Mouse (Mus musculus) CD4-positive helper T cell, adult 2 months (primary cell): Measurements from ENCODE around the gene Arel1.

Source experiments
- DNase-seq: peaks from one replicate; pipeline ENCODE4 v3.0.0-alpha.2; 2012; ENCODE audit warnings: low read depth, missing footprints, low spot score

Arel1 gene

DNA sequence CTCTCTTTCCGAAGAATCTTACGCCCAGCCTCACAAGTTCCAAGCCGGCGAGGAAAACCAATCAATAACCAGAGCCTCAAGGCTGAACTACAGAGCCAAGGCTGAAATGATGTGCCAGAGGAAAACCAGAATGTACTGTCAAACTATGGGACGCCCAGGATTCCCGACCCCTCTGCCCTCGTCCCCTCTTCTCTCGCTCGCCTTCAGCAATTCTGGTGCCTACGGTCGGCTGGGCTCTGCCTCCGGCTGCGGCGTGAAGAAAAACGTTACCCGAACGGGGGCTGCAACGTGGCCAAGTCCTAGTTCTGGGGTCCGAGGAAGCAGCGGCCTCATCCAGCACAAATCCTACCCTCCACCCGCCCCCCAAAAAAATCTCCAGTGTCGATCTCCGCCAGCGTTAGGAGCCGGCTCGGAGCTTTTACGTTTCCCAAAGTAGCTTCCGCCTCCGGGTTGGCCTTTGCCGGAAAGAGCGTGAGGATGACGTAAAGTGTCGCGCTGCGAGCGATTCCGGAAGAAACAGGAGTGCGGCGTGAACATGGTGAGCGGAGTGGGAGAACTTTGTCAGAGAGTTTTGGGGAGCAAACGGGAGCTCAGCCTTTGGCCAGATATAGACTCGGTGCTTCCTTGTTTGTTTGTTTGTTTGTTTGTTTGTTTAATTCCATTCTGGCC, at the start of gene Arel1, which contains the start of gene Fcf1:
Gene Arel1, minus strand, starts transcription at position 473 of the 669 bp plus-strand sequence.
Gene Fcf1, plus strand, starts transcription at position 470 of the 669 bp plus-strand sequence.
- DNase-seq = peak; percentile 93

DNA sequence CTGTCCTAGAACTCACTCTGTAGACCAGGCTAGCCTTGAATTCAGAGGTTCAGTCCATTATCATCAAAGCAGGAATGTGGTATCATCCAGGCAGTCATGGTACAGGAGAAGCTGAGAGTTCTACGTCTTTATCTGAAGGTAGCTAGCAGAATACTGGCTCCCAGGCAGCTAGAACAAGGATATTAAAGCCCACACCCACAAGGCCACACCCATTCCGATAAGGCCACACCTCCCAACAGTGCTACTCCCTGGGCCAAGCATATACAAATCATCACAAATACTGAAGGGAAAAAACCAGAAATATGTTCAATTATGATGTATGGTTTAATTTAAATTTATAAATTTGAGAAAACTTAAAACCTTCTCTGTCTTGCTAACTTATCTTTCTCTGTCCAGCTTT, 41.5 kb upstream of the Arel1 start:
- no peak for DNase-seq

DNA sequence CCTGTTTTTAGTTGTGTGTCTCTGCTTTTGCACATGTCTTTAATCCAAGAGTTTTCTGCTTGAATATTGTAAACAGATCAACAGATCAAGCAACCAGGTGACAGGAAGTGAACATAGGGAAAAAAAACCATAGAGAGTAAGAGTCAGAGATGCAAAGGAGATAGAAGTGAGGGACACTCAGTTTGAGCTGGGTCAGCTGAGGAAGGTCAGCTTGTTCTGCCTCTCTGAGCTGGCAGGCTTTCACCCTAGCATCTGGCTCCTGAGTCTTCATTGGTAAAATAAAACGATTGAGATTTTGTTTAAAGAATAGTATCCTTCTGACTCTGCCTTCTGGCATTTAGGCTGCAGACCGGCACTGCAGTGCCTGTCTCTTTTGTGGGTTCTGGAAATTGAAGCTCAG, 39.8 kb upstream of the Arel1 start:
- DNase-seq = no peak

DNA sequence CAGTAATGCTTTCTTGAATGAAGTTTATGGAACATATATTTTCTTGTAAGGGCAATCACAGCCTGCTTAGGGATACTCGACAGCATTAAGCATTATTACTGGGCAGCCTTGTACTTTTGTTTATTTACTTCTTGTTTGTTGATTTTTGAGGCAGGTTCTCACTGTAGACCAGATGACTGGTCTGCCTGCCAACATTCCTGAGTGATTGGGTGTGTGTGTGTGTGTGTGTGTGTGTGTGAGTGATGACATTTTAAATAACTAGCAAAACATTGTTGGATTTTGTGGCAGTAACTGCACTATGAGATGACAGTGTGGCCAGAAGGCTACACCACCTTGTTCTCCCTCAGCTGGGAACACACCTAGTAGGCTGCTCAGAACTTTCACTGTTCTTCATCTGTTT, 39.1 kb upstream of the Arel1 start:
- no peak for DNase-seq

DNA sequence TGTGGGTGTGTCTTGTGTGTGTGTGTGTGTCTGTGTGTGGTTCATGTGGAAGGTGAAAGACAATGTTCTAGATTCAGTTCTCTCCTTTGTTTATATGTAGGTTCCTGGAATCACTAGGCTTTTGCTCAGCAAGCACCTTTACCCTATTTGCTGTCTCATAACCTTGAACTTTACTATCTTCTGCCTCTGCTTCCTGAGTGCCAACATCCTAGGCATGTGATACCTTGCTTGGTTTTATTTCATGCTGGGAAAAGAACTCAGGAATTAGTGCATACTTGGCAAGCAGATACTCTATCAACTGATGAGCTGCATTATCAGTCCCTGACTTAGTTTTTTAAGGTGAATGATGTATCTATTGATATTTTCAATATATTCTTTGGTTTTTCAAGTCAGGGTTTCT, 36.3 kb upstream of the Arel1 start:
- no peak for DNase-seq

DNA sequence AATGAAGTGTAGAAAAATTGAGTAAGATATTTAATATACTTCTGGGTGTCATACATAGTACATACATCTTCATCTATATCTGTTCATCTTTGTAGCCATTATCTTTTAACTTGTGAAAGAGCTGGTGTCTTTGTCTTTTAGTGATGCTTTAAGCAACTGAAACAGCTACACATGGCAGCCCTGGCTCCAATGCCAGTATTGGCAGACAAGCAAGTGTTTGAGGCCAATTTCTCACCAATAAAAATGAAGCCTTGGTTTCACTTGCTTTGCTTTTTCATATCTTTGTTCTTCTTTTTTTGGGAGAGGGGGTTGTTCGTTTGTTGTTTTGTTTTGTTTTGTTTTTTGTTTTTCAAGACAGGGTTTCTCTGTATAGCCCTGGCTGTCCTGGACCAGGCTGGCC, 35.5 kb upstream of the Arel1 start:
- DNase-seq = no peak

DNA sequence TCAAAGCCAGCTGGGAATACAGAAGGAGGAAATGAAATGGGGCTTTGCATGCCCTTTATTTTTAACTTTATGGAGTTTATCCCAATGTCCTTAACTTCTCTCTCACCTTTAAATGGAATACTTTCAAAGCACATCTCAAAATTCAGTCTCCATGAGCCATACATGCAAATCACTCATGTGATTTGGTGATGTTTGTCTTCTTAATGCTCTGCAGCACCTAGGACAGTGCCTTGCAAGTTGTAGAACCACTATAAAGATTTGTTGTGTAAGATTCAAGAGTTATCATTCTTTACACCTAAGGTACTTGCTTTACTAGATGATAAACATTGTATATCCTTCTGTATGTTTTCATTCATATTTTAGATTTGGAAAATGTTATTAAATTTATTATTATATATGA, 28.4 kb upstream of the Arel1 start:
- no peak for DNase-seq

DNA sequence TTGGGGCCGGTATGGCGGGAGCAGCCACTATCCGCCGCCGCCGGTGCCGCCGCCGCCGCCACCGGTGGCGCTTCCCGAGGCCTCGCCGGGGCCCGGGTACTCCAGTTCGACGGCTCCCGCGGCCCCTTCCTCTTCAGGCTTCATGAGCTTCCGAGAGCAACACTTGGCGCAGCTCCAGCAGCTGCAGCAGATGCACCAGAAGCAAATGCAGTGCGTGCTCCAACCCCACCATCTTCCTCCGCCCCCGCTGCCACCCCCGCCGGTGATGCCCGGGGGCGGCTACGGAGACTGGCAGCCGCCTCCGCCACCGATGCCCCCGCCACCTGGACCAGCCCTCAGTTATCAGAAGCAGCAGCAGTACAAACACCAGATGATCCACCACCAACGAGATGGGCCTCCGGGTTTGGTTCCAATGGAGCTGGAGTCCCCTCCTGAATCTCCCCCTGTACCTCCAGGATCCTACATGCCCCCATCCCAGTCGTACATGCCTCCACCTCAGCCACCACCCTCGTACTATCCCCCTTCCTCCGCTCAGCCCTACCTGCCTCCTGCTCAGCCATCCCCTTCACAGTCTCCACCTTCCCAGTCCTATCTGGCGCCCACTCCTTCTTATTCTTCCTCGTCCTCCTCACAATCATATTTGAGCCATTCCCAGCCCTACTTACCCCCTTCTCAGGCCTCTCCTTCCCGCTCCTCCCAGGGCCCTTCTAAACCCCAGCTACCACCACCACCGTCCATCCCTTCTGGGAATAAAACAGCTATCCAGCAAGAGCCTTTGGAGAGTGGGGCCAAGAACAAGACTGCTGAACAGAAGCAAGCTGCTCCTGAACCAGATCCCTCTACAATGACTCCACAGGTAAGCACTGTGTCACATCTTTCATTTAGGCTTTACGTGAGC, 26.1 kb upstream of the Arel1 start:
- DNase-seq = no peak

DNA sequence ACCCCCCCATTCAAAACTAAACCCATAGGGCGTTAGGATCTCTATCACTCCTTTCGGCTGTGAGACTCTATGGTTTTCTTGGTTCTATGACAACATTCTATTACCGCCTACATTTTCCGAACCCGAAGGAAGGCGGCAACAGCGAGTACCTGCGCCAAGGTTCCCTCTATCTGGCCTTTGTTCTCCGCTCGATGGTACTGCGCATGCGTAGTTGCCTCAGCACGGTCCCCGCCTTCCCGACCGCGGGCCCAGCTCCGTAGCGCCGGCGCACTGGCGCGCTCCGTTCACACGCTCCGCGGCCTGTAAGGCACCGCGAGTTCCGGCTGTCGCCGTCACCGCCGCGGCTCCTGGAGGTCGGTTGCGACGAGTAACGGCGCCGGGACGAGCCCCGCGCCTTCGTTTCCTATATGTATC, 25.4 kb upstream of the Arel1 start, which contains the start of gene Ylpm1:
Gene Ylpm1, plus strand, starts transcription at position 239 of the 414 bp plus-strand sequence.
- DNase-seq = peak; percentile 98

DNA sequence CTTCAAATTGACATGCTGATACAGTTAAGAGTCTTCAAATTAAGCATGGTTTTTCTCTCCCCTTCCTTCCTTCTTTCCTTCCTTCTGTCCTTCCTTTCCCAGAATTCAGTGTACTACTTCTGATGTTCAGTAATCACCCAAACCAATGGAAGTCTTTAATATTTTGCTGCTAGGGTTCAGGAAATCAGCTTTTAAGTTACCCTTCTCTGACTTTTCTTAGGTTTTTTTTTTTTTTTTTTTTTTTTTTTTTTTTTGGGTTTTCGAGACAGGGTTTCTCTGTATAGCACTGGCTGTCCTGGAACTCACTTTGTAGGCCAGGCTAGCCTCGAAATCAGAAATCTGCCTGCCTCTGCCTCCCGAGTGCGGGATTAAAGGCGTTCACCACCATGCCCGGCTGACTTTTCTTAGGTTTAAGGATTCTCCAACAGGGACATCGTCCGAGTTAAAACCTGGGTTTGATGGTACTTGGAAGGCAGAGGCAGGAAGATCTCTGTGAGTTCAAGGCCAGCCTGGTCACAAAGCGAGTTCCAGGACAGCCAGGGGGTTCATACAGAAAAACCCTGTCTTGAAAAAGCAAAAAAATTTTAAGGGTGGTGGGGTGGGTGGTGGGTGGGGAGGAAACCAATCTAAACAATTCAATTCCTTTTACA, 24.5 kb upstream of the Arel1 start:
- no peak for DNase-seq

DNA sequence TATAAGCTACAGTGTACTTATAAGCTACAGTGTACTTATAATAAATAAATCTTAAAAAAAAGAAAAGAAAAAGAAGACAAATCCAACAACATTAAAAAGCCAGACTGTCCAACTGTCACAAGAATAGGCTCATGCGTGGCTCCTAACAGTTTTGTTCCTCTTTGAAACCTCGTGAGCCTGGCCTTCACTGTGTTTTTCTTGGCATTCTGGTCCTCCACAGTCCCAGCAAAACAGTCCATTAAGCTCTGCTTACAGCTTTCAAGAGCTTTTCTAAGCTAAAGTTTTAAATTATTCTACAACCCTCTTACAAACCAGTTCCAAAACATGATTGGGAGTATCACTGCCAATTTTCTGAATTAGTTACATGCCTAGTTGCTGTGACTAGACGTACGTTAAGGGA, 18.8 kb upstream of the Arel1 start:
- no peak for DNase-seq

DNA sequence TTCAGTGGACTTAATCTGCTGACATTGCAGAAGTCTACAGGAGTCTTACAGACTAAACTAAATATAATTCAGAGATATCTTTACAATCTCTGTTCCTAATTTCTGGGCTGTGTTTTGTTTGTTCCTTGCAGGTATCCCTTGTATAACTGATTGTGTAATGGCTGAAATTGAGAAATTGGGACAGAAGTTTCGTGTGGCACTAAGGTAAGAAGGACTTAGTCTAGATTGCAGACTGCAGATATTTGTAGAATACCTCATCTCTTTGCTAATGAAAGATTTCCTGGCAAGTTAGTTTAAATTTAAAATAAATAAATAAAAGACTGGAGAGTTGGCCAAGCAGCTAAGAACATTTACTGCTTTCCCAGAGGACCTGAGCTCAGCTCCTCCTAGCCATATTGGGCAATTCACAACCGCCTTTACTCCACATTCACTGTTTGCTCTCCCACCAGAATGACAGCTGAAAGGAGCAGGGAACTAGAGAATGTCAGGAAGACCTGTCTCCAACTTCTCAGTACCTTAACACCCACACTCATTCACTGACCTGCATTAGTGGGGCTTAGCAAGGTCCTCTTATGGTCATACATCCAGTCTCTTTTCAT, 8.7 kb upstream of the Arel1 start:
- DNase-seq = no peak

DNA sequence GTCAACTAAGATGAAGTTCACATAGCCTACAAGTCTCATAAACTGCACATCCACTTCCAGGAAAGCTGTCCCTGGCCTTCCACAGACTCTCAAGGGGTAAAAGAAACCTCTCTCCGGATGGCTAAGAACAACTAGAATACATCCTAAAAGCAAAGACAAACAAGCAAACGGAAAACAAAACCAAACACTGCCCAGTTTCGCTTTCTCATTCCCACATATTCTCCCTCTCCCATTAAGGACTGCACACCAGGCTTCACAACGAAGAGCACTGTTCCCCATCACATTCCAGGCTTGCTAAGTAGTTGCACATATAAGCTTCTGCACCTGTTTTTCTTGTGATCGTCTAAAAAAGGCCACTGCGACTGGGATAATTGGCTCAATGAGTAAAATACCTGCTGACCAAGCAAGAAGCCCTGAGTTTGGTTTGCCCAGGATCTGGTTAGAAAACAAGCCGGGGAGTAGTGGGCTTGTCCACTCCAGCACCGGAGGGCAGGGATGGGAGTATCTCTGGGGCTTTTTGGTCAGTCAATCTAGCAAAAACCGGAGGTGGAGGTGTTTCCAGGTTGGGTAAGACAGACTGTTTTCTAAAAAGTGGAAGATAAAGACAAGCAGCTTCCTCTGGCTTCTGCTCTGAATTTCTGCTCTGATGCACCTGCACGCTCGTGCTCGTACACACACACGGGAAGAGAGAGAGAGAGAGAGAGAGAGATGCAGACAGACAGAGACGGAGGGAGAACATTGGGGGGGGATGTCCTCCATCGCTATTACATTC, 858 bp downstream of the Arel1 start:
- peak; percentile 44 for DNase-seq

DNA sequence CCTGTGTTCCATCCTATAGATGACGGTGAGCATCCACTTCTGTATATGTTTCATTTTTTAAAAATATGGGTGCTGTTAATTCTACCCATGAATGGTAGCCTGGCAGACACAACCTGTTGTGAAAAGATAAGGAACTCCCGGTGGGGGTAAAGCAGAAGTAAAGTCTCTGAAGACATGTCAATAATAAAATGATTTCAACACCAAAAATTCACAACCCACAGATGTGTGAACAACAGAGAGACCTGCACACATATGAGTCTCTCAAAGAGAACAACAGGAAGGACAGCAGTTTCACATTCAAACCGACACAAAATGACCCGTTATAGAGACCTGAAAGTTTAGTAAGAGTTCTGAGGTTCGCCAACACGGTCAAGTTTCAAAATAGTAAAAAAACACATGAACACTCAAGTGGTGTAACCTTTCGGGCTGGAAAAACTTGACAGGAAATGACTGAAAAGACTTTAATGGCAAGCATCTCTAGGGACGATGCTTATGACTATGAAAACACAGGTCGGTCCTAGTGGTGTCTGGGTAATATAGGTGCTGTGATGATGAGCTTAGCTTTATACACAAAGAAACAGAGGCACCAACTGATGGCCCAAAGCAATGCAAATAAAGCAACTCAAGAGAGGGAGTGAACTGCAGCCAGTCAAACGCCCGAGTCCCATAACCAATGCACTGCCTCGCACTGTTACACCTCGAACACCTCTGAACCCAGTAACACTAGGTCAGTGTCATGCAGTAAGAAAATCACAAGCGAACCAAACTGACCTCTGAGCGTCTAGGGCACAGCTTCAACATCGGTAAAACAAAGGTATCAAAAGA, 1.7 kb downstream of the Arel1 start:
- DNase-seq = peak; percentile 42

DNA sequence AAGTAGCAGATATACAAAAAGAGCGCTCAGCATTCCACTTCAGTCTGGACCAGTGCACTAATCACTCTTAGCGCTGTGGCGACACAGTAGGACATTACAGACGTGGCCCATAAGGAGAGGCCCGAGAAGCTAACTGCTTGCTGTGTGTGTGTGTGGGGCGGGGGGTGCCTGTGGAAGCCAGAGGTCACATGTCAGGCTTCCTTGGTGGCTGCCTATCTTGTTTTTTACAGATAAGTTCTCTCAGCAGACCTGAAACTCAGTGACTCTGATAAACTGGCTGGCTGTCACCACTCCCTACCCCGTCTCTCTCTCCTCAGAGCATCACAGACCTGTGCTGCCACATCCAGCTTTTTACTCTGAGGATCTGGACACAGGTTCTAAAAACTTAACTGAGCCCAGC, 8.1 kb downstream of the Arel1 start:
- no peak for DNase-seq

DNA sequence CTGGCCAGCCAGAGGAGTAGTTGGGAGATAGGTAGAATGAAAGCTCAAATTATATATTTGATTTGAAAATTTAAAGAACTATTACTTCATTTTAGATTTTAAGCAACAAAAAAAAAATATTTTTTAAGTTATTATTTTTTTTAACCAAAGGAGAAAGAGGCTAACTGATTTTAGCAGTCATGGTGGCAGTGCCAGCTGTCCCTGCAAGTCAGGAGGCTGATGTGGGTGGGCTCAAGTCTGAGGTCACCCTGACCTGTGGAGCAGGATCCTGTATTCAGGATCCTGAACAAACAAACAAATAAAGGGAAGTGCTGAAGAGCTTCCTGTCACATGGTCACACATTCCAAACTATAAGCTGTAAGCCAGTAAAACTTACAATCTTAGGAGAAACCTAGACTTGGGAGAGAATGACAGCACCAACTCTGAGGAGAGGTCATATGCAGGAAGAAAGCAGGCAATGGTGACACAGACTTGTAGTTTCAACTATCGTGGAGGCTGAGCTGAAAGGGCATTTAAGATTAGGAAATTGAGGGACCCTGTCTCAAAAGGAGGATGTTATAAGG, 11.8 kb downstream of the Arel1 start:
- DNase-seq = no peak

DNA sequence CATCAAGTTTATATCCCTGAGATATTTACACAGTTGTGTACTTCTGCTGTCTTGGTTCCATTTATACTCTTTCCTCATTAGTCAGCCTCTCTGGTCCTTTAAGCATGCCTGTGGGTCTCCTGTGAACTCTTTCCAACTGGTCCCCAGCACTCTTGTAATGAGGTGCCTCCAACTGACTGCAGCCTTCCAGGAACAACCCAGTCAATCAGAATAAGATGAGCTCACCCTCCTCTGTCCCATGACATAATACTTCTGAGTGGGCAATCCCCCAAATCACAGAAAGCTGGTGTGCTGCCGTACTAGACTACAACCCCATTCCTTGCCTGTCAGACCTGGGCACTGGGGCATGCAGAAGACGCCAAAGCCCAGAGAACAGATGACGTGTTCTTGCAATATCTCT, 14.4 kb downstream of the Arel1 start:
- DNase-seq = no peak

DNA sequence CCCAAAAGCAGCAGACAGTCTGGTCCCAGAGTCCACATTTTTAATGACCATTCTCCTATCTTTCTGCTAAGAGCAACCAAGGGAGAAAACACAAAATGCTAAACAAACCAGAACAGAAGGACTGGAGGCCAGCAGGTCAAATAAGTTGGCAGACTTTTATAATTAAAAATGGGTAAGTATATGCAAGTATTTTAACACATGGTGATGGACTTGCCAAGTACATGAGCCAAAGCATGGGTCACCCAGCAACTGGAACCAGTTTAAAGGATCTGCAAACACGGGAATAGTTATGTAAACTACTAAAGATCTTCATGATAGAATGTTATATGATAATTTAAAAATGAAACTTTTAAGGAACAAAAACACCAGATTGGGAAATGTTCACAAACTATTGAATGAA, 18.3 kb downstream of the Arel1 start:
- no peak for DNase-seq

DNA sequence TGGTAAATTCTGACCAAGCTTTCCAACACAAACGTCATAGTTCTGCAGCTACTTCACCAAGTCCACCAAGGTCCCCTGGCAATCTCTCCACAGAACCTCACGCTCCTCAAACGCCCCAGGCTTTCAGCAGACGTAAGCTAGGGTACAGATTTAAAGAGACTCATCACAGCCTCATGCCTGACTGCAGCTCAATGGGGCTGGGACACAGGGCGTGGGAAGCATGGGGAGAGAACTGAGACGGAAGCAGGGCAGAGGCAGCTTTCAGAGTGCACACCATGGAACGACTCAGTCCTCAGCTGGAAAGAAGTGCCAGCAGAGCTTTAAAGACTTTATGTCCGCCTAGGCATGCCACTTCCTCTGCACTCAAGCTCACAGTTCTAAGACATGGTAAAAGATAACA, 19.2 kb downstream of the Arel1 start:
- DNase-seq = no peak

DNA sequence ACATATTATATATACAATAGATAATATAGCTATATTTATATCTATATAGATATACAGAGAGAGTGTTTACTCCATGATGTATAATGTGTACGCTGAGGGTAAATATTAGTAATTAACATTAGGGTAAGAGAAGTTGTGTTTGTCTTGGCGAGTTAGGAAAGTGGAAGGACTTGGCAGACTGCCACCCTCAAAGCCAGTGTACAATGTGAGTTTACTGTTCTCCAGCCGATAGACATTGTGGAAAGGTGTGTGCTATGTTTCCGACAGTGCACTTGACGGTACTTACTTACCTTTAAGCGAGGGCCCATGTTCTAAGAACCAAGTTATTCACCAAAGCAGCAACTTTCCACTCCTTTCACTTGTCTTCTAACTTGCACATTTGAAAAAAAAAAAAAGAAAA, 19.9 kb downstream of the Arel1 start:
- DNase-seq = no peak
